Mouse (Mus musculus): ENCODE results near the gene Akap10. TPM values are rescaled to one million over a fixed set of nuclear protein-coding genes. Genes with fewer than 3 reads are reported as not detected.

Gene Akap10
- polyA plus RNA-seq, 1 experiment from 2014 or later: 30.0 TPM

- H3K79me2 ChIP-seq (ENCODE audit: inconsistent target): no peaks in the 10 kb centered on the region
- H3K4me3 ChIP-seq (ENCODE audit: inconsistent target): no peak overlapping the region
- no peak overlapping the region for H3K27ac ChIP-seq
- no peaks in the 10 kb centered on the region for H3K36me3 ChIP-seq (ENCODE audit: inconsistent target)
- 87% methylated on average over 6 of the region's 6 CpGs for WGBS (ENCODE audit: missing documents)
Measured at GRCm38 (mm10) chr11:61955951-61956350, 25.9 kb upstream of the Akap10 start.

GRCm38 (mm10) chr11:61955136-61955535 lies 25.1 kb upstream of the Akap10 start:
- no peaks in the 10 kb centered on the region for H3K36me3 ChIP-seq (ENCODE audit: inconsistent target)
- H3K79me2 ChIP-seq (ENCODE audit: inconsistent target): no peaks in the 10 kb centered on the region
- H3K27ac ChIP-seq: no peak overlapping the region
- 71% methylated on average over 6 of the region's 6 CpGs for WGBS (ENCODE audit: missing documents)
- no peak overlapping the region for H3K4me3 ChIP-seq (ENCODE audit: inconsistent target)

- no peak overlapping the region for H3K4me3 ChIP-seq (ENCODE audit: inconsistent target)
- no peaks in the 10 kb centered on the region for H3K36me3 ChIP-seq (ENCODE audit: inconsistent target)
- no peaks in the 10 kb centered on the region for H3K79me2 ChIP-seq (ENCODE audit: inconsistent target)
- 22% methylated on average over 10 of the region's 10 CpGs for WGBS (ENCODE audit: missing documents)
- H3K27ac ChIP-seq: no peak overlapping the region
Measured at GRCm38 (mm10) chr11:61950632-61951031, 20.6 kb upstream of the Akap10 start.

GRCm38 (mm10) chr11:61949315-61949714 lies 19.3 kb upstream of the Akap10 start:
- WGBS (ENCODE audit: missing documents): 0% methylated on average over 3 of the region's 3 CpGs
- Histone ChIP-seq H3K4me3 (ENCODE audit: inconsistent target) (no peak overlapping the region), H3K27ac (no peak overlapping the region), H3K36me3 (ENCODE audit: inconsistent target) (no peaks in the 10 kb centered on the region), H3K79me2 (ENCODE audit: inconsistent target) (no peaks in the 10 kb centered on the region)

GRCm38 (mm10) chr11:61946608-61947007 lies 16.6 kb upstream of the Akap10 start:
- WGBS (ENCODE audit: missing documents): 63% methylated on average over 3 of the region's 4 CpGs
- no peaks in the 10 kb centered on the region for H3K79me2 ChIP-seq (ENCODE audit: inconsistent target)
- no peaks in the 10 kb centered on the region for H3K36me3 ChIP-seq (ENCODE audit: inconsistent target)
- H3K4me3 ChIP-seq (ENCODE audit: inconsistent target): no peak overlapping the region
- H3K27ac ChIP-seq: no peak overlapping the region

- 57% methylated on average over 9 of the region's 9 CpGs for WGBS (ENCODE audit: missing documents)
- Histone ChIP-seq H3K36me3 (ENCODE audit: inconsistent target) (no peaks in the 10 kb centered on the region), H3K4me3 (ENCODE audit: inconsistent target) (no peak overlapping the region), H3K79me2 (ENCODE audit: inconsistent target) (no peaks in the 10 kb centered on the region), H3K27ac (no peak overlapping the region)
Measured at GRCm38 (mm10) chr11:61944417-61944816, 14.4 kb upstream of the Akap10 start.

- Histone ChIP-seq H3K36me3 (ENCODE audit: inconsistent target) (no peaks in the 10 kb centered on the region), H3K4me3 (ENCODE audit: inconsistent target) (no peak overlapping the region), H3K79me2 (ENCODE audit: inconsistent target) (no peaks in the 10 kb centered on the region), H3K27ac (no peak overlapping the region)
- 71% methylated on average over 2 of the region's 2 CpGs for WGBS (ENCODE audit: missing documents)
Measured at GRCm38 (mm10) chr11:61942903-61943302, 12.9 kb upstream of the Akap10 start.

- H3K4me3 ChIP-seq (ENCODE audit: inconsistent target): no peak overlapping the region
- H3K36me3 ChIP-seq (ENCODE audit: inconsistent target): no peaks in the 10 kb centered on the region
- 100% methylated on average over 1 of the region's 1 CpGs for WGBS (ENCODE audit: missing documents)
- no peak overlapping the region for H3K27ac ChIP-seq
- no peaks in the 10 kb centered on the region for H3K79me2 ChIP-seq (ENCODE audit: inconsistent target)
Measured at GRCm38 (mm10) chr11:61937761-61938160, 7.7 kb upstream of the Akap10 start.

- H3K36me3 ChIP-seq (ENCODE audit: inconsistent target): no peaks in the 10 kb centered on the region
- peak overlapping the region; percentile 98 for H3K27ac ChIP-seq
- 17% methylated on average over 11 of the region's 11 CpGs for WGBS (ENCODE audit: missing documents)
- peaks cover 37% of the 10 kb centered on the region for H3K79me2 ChIP-seq (ENCODE audit: inconsistent target)
- peak overlapping the region; percentile 66 for H3K4me3 ChIP-seq (ENCODE audit: inconsistent target)
Measured at GRCm38 (mm10) chr11:61930640-61931586, 861 bp upstream of the Akap10 start.

- 2% methylated on average over 39 of the region's 47 CpGs for WGBS (ENCODE audit: missing documents)
- H3K4me3 ChIP-seq (ENCODE audit: inconsistent target): peak overlapping the region; percentile 54
- H3K79me2 ChIP-seq (ENCODE audit: inconsistent target): peaks cover 51% of the 10 kb centered on the region
- 0 out of 2 replicates have a peak, but pooled peaks cover 1% of the 10 kb centered on the region for H3K36me3 ChIP-seq (ENCODE audit: inconsistent target)
- H3K27ac ChIP-seq: peak overlapping the region; percentile 98
Measured at GRCm38 (mm10) chr11:61929323-61930097, 542 bp downstream of the Akap10 start.

GRCm38 (mm10) chr11:61923309-61923708 lies 6.7 kb downstream of the Akap10 start:
- Histone ChIP-seq H3K79me2 (ENCODE audit: inconsistent target) (peaks cover 100% of the 10 kb centered on the region), H3K4me3 (ENCODE audit: inconsistent target) (no peak overlapping the region), H3K27ac (no peak overlapping the region), H3K36me3 (ENCODE audit: inconsistent target) (peaks cover 41% of the 10 kb centered on the region)
- 63% methylated on average over 1 of the region's 1 CpGs for WGBS (ENCODE audit: missing documents)

- H3K36me3 ChIP-seq (ENCODE audit: inconsistent target): peaks cover 66% of the 10 kb centered on the region
- H3K79me2 ChIP-seq (ENCODE audit: inconsistent target): peaks cover 100% of the 10 kb centered on the region
- no peak overlapping the region for H3K27ac ChIP-seq
- 89% methylated on average over 3 of the region's 3 CpGs for WGBS (ENCODE audit: missing documents)
- no peak overlapping the region for H3K4me3 ChIP-seq (ENCODE audit: inconsistent target)
Measured at GRCm38 (mm10) chr11:61919702-61920101, 10.3 kb downstream of the Akap10 start.

GRCm38 (mm10) chr11:61908315-61908714 lies 21.7 kb downstream of the Akap10 start:
- Histone ChIP-seq H3K4me3 (ENCODE audit: inconsistent target) (no peak overlapping the region), H3K36me3 (ENCODE audit: inconsistent target) (peaks cover 42% of the 10 kb centered on the region), H3K27ac (no peak overlapping the region), H3K79me2 (ENCODE audit: inconsistent target) (peaks cover 97% of the 10 kb centered on the region)

GRCm38 (mm10) chr11:61882183-61882582 lies 47.9 kb downstream of the Akap10 start:
- Histone ChIP-seq H3K4me3 (ENCODE audit: inconsistent target) (no peak overlapping the region), H3K36me3 (ENCODE audit: inconsistent target) (peaks cover 84% of the 10 kb centered on the region), H3K79me2 (ENCODE audit: inconsistent target) (peaks cover 54% of the 10 kb centered on the region; the same call in 1 of the 2 replicates), H3K27ac (no peak overlapping the region)
- WGBS (ENCODE audit: missing documents): 92% methylated on average over 2 of the region's 5 CpGs

GRCm38 (mm10) chr11:61879921-61880320 lies 50.1 kb downstream of the Akap10 start:
- Histone ChIP-seq H3K27ac (no peak overlapping the region), H3K79me2 (ENCODE audit: inconsistent target) (peaks cover 35% of the 10 kb centered on the region; the same call in 1 of the 2 replicates), H3K4me3 (ENCODE audit: inconsistent target) (no peak overlapping the region), H3K36me3 (ENCODE audit: inconsistent target) (peaks cover 88% of the 10 kb centered on the region)

Measured in macrophage (primary cell).